Mouse (Mus musculus): Measurements from ENCODE around the gene Ctcf.
"Not testable (repeated sequence)": the region's sequence is repeated elsewhere in the genome, so short reads cannot be mapped to it uniquely, and the experiment has no call there.

Ctcf gene

GRCm38 (mm10) chr8:105636018-105636962 lies at the start of gene Ctcf:
TSS of gene Ctcf (plus strand) at chr8:105636568.
- DNase-seq: peak; percentile 90

GRCm38 (mm10) chr8:105592431-105592830 lies 43.9 kb upstream of the Ctcf start:
- DNase-seq: no peak

GRCm38 (mm10) chr8:105593859-105594258 lies 42.5 kb upstream of the Ctcf start:
- no peak for DNase-seq

- DNase-seq: peak; percentile 85
These were observed 41.7 kb upstream of the Ctcf start for GRCm38 (mm10) chr8:105594451-105595242.

GRCm38 (mm10) chr8:105596362-105597034 lies 39.9 kb upstream of the Ctcf start:
- peak; percentile 86 for DNase-seq

- no peak for DNase-seq
These were observed 37.6 kb upstream of the Ctcf start for GRCm38 (mm10) chr8:105598777-105599176.

- DNase-seq: no peak
These were observed 35.1 kb upstream of the Ctcf start for GRCm38 (mm10) chr8:105601301-105601700.

- DNase-seq: not testable (repeated sequence)
These were observed 33.8 kb upstream of the Ctcf start for GRCm38 (mm10) chr8:105602540-105602939.

GRCm38 (mm10) chr8:105604804-105605381 lies 31.5 kb upstream of the Ctcf start, which contains the start of gene Ripor1:
TSS of gene Ripor1 (plus strand) at chr8:105605255.
- peak; percentile 70 for DNase-seq

GRCm38 (mm10) chr8:105605491-105606188 lies 30.7 kb upstream of the Ctcf start:
- peak; percentile 39 for DNase-seq

- peak; percentile 89 for DNase-seq
These were observed 30.0 kb upstream of the Ctcf start for GRCm38 (mm10) chr8:105606189-105607023.

GRCm38 (mm10) chr8:105607062-105607461 lies 29.3 kb upstream of the Ctcf start:
- no peak for DNase-seq

GRCm38 (mm10) chr8:105607684-105608083 lies 28.7 kb upstream of the Ctcf start:
- DNase-seq: no peak

GRCm38 (mm10) chr8:105609355-105609754 lies 27.0 kb upstream of the Ctcf start:
- DNase-seq: peak; percentile 2

- peak; percentile 1 for DNase-seq
These were observed 26.6 kb upstream of the Ctcf start for GRCm38 (mm10) chr8:105609771-105610170.

GRCm38 (mm10) chr8:105611836-105612235 lies 24.5 kb upstream of the Ctcf start:
- no peak for DNase-seq

- no peak for DNase-seq
These were observed 23.3 kb upstream of the Ctcf start for GRCm38 (mm10) chr8:105613037-105613436.

- peak; percentile 72 for DNase-seq
These were observed 22.4 kb upstream of the Ctcf start for GRCm38 (mm10) chr8:105613830-105614511.

GRCm38 (mm10) chr8:105615942-105616341 lies 20.4 kb upstream of the Ctcf start:
- DNase-seq: no peak

Measured in kidney, adult 11 months (tissue).